Mouse (Mus musculus) embryonic facial prominence, embryonic 12.5 days (tissue): Measurements from ENCODE around the gene 2700097O09Rik. TPM values are rescaled to one million over a fixed set of nuclear protein-coding genes. Genes with fewer than 3 reads are reported as not detected.

Experiments used
- ATAC-seq: fragments of 200-750 bp; cut with Nextera tagmentation; 2 replicates; pipeline ENCODE4 v1.8.0; 2017; ENCODE audit not compliant: insufficient number of reproducible peaks, insufficient read depth, low FRiP score, low TSS enrichment
- H3K27ac ChIP-seq: fragments of 300-500 bp; sonication (generic); 2 replicates; pipeline ENCODE4 v1.5.1; 2016; ENCODE audit warnings: mild to moderate bottlenecking
- H3K27me3 ChIP-seq: fragments of 300-500 bp; sonication (generic); 2 replicates; pipeline ENCODE4 v1.6.1; 2016; ENCODE audit warnings: mild to moderate bottlenecking, moderate library complexity
- H3K36me3 ChIP-seq: fragments of 300-500 bp; sonication (generic); 2 replicates; pipeline ENCODE4 v1.6.1; 2016; ENCODE audit warnings: mild to moderate bottlenecking
- H3K4me1 ChIP-seq: fragments of 300-500 bp; sonication (generic); 2 replicates; pipeline ENCODE4 v1.6.1; 2016
- H3K4me2 ChIP-seq: fragments of 300-500 bp; sonication (generic); replicated peaks from 2 replicates; pipeline ENCODE4 v1.6.1; 2016; ENCODE audit warnings: mild to moderate bottlenecking, moderate library complexity
- H3K4me3 ChIP-seq: fragments of 300-500 bp; sonication (generic); 2 replicates; pipeline ENCODE4 v1.5.1; 2016; ENCODE audit warnings: mild to moderate bottlenecking
- H3K9ac ChIP-seq: fragments of 300-500 bp; sonication (generic); 2 replicates; pipeline ENCODE4 v1.6.1; 2016; ENCODE audit warnings: mild to moderate bottlenecking, moderate library complexity
- H3K9me3 ChIP-seq: fragments of 300-500 bp; sonication (generic); 2 replicates; pipeline ENCODE4 v1.6.1; 2016; ENCODE audit warnings: mild to moderate bottlenecking, moderate library complexity
- WGBS: fragments of 180-500 bp; shearing (Covaris S2); methylation state at CpG from one replicate; pipeline ENCODE4 v1.1.7; 2016; 5-methylcytosine and 5-hydroxymethylcytosine counted together
- polyA plus RNA-seq: library from polyadenylated mRNA; unstranded; fragments of >200 nt; fragmentation: Nextera tagmentation; extraction: Ambion mirVana; gene quantifications from 2 replicates; pipeline ENCODE4 v1.2.1, GENCODE M21; 2016

Gene 2700097O09Rik
- polyA plus RNA-seq, 1 experiment from 2014 or later: 40.8 TPM

- H3K27ac ChIP-seq: no peak overlapping the region
- 80% methylated on average over 14 of the region's 14 CpGs for WGBS
- H3K36me3 ChIP-seq: no peaks in the 10 kb centered on the region
- no peak overlapping the region for H3K9ac ChIP-seq
- H3K4me2 ChIP-seq: no peak overlapping the region
- no peaks in the 10 kb centered on the region for H3K9me3 ChIP-seq
- H3K4me3 ChIP-seq: no peak overlapping the region
- H3K27me3 ChIP-seq: no peaks in the 10 kb centered on the region
- no peak for ATAC-seq
- no peaks in the 10 kb centered on the region for H3K4me1 ChIP-seq
Observed at GRCm38 (mm10) chr12:54999016-54999690, 80.8 kb downstream of the 2700097O09Rik start.

- Histone ChIP-seq H3K4me2 (no peak overlapping the region), H3K27me3 (no peaks in the 10 kb centered on the region), H3K36me3 (no peaks in the 10 kb centered on the region), H3K4me3 (no peak overlapping the region), H3K4me1 (no peaks in the 10 kb centered on the region), H3K27ac (no peak overlapping the region), H3K9me3 (no peaks in the 10 kb centered on the region), H3K9ac (no peak overlapping the region)
- 58% methylated on average over 5 of the region's 5 CpGs for WGBS
- ATAC-seq: no peak
Observed at GRCm38 (mm10) chr12:54998411-54998810, 81.5 kb downstream of the 2700097O09Rik start.

- 81% methylated on average over 6 of the region's 6 CpGs for WGBS
Observed at GRCm38 (mm10) chr12:54996979-54997474, 82.9 kb downstream of the 2700097O09Rik start.

GRCm38 (mm10) chr12:54995965-54996364, 83.9 kb downstream of the 2700097O09Rik start:
- Histone ChIP-seq H3K27ac (no peak overlapping the region), H3K9me3 (no peaks in the 10 kb centered on the region), H3K9ac (no peak overlapping the region), H3K27me3 (no peaks in the 10 kb centered on the region), H3K4me2 (no peak overlapping the region), H3K4me1 (no peaks in the 10 kb centered on the region), H3K36me3 (no peaks in the 10 kb centered on the region), H3K4me3 (no peak overlapping the region)
- no peak for ATAC-seq
- 60% methylated on average over 3 of the region's 3 CpGs for WGBS

More at GRCm38 (mm10) chr12:54996979-54997474, 82.9 kb downstream of the 2700097O09Rik start:
- H3K9ac ChIP-seq: no peak overlapping the region
- no peaks in the 10 kb centered on the region for H3K27me3 ChIP-seq
- H3K4me3 ChIP-seq: no peak overlapping the region
- H3K36me3 ChIP-seq: no peaks in the 10 kb centered on the region
- no peaks in the 10 kb centered on the region for H3K4me1 ChIP-seq
- no peak overlapping the region for H3K4me2 ChIP-seq
- no peaks in the 10 kb centered on the region for H3K9me3 ChIP-seq
- H3K27ac ChIP-seq: no peak overlapping the region
- ATAC-seq: no peak

Other genes starting within 250 kb of the 2700097O09Rik start
- gene Cfl2, start 217.2 kb downstream of the 2700097O09Rik start, polyA plus RNA-seq: 166 TPM in 2 replicates
- gene Gm20403, start 93.6 kb downstream of the 2700097O09Rik start, polyA plus RNA-seq: not detected in 2 replicates
- gene Baz1a, start 65.8 kb downstream of the 2700097O09Rik start, polyA plus RNA-seq: 28.8 and 34.3 TPM in 2 replicates
- 157 and 179 TPM in 2 replicates for gene Srp54a, start 152 bp upstream of the 2700097O09Rik start, polyA plus RNA-seq
- 19.5 and 24.4 TPM in 2 replicates for gene Fam177a, start 44.4 kb upstream of the 2700097O09Rik start, polyA plus RNA-seq
- 62.9 and 64.4 TPM in 2 replicates for gene Srp54b, start 75.0 kb upstream of the 2700097O09Rik start, polyA plus RNA-seq
- 6.2 TPM in 1 of 2 replicates, not detected in the other for gene 1700047I17Rik2, start 119.5 kb upstream of the 2700097O09Rik start, polyA plus RNA-seq
- 73.0 and 74.5 TPM in 2 replicates for gene Srp54c, start 150.1 kb upstream of the 2700097O09Rik start, polyA plus RNA-seq
- 15.4 and 16.0 TPM in 2 replicates for gene 1110008L16Rik, start 219.5 kb upstream of the 2700097O09Rik start, polyA plus RNA-seq
- gene Ppp2r3c, start 222.9 kb upstream of the 2700097O09Rik start, polyA plus RNA-seq: 20.7 and 22.1 TPM in 2 replicates